Mouse (Mus musculus) frontal cortex, postnatal 25 days (tissue): ENCODE data around the gene Tead4.
"Not testable (repeated sequence)": the region's sequence is repeated elsewhere in the genome, so short reads cannot be mapped to it uniquely, and the experiment has no call there.

Experiments used
- DNase-seq, 2 experiments: peaks; one replicate each; pipeline ENCODE4 v3.0.0; 2022; ENCODE audit warnings: low spot score in 2 of 2

Tead4 gene

DNA sequence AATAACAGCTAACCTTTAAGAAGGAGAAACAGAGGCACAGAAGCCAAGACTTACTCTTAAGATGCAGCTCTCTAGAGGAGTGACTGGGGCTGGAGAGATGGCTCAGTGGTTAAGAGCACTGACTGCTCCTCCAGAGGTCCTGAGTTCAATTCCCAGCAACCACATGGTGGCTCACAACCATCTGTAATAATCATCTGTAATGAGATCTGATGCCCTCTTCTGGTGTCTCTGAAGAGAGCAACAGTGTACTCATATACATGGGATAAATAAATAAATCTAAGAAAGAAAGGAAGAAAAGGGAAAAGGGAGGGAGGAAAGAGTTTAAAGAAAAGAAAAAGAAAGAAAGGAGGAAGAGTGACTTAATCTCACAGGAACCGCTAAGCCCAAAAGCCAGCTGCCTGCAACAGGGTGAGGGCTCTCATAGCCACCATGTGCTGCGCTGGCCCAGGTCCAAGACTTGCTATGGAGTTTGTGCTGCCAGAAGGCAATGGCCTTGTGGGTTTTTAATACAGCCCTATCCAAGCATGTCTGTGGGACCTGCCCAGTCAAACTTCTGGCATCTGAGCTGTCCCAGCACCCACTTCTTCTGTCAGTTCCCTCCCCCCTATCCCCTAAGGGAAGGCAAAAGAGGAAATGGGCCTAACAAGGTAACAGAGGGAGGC, 63.4 kb downstream of the Tead4 start:
- no peak for DNase-seq

DNA sequence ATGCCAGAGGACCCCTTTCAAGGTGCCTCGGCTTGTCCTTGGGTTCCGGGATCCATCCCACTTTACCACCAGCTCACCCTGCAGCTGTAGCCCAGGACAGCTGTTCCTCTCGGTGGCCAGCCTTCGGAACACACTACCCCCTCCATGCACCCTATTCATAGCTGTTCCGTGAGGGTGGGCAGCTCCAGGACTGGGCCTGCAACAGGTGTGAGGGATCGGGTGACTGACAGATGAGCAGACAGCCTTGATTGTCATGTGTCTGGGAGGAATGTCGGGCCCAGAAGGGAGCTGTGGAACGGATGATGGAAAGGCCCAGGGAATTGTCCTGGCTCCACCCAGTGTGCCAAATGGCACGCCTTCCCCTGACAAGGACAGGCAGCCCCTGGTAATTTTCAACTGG, 64.0 kb downstream of the Tead4 start:
- DNase-seq = no peak

DNA sequence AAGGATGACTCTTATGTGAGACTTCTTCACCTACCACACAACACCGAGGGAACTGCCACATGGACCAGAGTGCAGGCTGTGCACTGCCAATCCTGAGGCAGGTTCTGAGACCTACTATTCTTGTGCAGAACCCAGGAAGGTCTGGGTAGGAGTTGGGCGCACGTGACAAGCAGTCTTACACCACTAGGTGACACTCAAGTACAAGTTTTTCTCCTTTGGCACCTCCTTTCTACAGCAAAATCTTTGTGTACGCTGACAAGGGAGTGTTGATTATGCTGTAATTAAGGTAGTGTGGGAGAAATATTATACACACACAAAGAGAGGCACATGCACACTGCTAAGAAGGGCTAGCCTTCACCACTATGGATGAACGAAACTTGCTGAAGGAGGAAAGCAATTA, 66.4 kb downstream of the Tead4 start:
- peak; percentile 8 to 18 for DNase-seq

DNA sequence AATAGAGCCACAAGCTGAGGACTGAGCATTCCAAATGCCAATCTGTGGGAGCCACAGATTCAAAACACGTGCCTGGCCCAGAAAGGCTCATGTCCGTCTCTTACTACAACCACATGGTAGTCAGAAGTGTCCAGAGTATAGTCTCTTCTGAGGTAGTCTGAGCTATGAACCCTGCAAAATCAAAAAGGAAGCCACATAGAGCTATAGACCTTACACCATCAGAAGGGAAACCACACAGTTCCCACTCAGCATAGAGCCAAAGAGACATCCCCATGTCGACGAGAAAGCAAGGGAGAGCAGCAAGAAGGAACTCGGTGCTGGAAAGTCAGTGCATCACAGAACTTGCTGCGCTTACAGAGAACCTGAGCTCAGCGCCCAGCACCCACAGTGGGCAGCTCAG, 68.4 kb downstream of the Tead4 start:
- no peak for DNase-seq

DNA sequence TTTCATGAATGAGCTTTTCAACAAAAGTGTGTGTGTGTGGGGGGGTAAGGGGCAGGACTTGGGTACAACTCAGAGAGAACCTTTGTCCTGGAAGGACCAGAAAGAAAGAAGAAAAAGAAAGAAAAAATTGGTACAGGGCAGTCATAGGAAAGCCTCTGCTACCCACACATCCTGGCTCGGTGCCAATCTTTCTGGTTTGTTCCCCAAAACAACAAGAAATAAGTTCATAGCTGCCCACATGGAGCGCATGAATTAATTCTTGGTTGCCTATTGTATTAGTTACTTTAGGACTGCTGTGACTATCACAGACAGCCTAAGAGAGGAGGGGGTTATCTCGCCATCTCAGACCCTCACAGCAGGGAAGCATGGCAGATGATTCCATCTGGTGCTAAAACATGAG, 68.9 kb downstream of the Tead4 start:
- DNase-seq = no peak

DNA sequence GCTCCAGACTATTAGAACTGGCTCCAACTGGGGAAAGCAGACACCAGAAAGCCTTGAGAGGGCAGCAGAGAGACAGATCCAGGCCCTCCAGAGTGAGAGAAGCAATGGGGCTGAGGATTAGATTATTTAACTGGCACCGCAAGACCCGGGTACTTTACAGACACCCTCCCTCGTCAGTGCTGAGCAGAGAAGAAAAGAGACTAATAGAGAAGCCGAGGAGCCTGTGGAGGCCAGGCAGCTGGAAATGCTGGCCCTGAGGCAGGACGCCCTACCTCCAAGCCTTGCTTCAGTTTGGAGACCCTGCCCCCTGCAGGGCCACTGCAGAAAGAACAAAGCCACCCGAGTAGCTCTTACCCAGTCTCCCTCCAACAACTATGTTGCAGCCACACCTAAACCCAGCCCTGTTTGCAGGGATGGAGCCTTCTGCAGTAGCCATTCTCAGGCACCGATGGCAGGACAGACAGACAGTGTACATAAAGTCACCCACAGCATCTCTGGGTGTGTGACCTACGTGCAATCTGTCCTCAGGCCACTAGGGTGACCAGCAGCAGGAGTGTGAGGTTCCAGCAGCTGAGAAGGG, 73.1 kb downstream of the Tead4 start:
- no peak for DNase-seq

DNA sequence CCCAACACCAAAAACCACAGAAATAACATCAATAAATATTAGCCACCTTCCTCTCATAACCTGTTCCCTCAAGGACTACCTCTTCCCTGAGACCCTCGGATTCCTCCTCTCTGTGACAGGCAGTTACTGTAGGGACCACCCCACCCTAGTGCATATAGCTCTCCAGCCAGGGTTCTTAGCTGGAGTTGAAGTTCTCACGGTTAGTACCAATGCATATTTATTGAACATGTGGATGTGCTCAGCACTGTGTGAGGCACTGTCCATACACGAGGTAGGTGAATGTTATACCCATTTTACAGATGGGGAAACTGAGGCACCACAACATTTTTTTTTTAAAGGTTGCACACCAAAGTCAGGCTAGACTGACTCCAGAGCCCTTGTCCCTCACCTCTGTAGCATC, 73.7 kb downstream of the Tead4 start:
- no peak for DNase-seq

DNA sequence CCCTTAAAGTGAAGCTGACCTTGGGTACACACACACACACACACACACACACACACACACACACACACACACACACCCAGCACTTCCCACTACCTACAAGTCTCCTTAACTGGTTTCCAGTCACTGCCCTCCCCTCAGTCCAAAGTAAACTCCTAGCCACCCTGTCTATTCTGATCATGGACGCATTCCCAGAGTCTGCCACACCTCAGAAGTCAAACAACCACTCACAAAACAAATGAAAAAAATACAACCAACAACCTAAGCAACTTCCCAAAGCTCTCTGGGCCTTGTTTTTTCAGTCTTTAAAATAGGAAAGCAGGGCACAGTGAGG, 74.8 kb downstream of the Tead4 start:
- DNase-seq = no peak

DNA sequence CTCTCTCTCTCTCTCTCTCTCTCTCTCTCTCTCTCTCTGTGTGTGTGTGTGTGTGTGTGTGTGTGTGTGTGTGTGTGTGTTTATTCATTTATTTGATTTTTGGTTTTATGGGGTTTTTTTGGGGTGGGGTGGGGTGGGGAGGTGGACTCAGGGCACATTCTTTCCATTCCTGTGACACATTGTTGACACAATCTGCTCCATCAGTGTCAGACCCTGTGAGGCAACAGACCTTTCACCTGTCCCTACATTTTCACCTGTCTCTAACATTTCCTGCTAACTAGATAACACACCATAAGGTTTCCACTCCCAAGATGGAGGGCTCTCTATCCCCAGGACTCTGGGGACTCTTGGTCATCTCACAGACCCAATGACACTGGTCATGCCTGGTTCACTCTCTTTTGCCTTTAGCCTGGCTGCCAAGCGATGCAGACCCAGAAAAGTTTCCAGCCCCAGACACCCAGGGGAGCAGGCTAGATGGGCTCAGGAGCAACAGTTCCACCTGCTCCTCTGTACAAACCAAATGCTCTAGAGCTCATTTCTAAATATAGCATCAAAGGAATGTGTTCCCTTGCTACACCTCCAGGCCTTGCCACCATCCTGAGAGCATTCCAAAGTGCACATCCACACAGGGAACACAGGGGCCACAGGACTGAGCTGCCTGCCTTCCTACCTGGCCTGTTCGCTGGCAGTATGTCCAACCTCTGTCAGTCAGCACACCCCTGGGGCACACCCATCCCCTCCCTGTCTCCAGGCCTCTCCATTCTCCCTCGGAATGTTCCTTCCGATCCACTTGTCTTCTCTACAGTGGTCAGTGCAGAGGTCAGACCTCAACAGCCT, 75.4 kb downstream of the Tead4 start:
- no peak for DNase-seq

DNA sequence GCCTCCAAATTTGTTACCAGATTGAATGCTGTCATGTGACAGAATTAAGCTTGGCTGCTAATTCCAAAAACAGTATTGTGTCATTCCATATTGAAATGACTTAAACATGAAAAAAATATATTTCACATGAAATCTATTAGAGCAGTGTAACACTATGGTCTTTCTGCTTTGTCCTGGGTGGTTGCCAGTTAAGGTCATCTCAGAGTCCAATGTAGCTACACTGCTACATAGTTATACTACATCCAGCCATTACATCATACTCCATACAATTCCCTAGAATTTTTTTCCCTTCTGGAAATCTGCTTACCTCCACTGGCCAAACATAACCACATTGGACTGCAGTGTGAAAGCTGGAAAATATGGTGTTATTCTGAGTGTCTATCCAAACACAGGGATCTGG, 77.5 kb downstream of the Tead4 start:
- no peak for DNase-seq

DNA sequence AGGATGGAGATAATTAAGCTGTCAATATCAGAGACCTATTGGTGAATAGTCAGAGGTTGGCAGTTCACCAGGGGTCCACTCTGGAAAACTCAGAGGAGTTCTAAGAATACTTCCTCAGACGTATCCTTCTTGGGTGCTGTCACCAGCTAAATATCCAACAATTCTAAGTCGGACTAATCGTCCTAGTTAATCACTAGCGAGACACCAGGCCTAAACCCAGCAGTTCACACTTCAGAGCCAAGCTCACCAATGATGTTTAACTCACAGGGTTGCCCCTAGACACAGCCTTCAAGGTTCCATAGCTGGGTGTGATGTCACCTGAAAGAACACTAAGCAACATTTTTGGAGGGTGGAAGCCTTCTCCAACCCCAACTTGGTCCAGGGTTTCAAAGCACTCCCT, 85.6 kb downstream of the Tead4 start:
- DNase-seq = not testable (repeated sequence)

DNA sequence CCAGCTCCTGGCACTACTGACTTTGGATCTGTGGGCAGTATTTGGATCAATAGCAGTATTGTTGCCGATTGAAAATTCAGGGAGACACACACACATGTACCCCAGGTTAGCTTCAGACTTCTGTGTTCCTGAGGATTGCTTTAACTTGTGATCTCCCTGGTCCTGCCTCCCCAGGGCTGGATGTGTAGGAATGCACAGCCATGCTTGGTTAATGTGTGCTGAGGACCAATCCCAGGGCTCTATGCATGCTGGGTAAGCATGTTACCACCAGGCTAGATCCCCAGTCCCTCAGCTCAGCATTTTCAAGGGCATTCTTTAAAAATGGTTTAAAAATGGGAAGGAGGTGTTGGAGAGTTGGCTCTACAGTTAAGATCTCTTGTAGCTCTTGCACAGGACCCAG, 91.4 kb downstream of the Tead4 start:
- DNase-seq = not testable (repeated sequence)

DNA sequence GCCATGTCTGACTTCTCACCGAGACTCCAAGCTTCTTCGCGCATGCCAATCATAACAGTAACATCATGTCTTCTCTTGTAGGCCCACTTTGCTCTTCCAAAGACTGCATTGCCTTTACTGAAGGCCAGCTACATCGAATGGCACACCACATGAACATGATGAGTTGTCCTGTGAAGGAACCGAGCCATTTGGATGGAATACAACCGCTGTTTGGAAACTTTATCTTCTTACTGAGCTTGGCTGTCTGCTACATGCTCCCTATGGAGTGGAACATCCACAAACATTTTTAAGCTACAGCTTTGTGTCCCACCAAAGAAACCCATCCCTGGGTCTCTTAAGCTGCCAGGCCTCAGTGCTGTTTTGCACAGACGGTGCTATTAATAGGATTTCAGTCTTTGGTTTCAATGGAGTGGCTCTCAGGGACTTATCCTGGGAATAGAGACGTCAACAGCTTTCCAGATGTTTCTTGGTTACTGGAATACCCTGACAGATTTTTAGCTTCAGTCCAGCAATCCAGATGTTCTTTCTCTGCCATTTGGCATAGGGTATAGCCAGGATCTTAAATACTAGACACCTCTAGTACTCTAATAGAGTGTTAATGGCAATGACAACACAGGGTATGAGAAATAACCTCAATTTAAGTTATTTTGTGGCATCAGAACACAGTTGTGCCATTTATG, 92.0 kb downstream of the Tead4 start:
- no peak for DNase-seq

DNA sequence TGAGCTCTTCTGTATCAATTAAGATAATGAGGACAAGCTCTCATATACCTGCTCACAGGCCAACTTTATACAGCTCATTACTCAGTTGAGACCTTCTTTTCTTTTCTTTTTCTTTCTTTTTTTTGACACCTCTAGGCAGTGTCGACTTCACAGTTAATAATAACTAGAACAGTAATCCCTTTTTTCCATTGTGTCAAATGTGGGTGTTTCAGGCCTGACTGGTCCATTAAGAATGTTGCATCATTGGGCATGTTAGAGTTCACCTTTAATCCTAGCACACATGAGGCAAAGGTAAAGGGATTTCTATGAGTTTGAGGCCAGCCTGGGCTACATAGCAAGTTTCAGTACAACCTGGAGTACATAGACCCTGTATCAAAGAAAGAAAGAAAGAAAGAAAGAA, 97.1 kb downstream of the Tead4 start:
- no peak for DNase-seq

DNA sequence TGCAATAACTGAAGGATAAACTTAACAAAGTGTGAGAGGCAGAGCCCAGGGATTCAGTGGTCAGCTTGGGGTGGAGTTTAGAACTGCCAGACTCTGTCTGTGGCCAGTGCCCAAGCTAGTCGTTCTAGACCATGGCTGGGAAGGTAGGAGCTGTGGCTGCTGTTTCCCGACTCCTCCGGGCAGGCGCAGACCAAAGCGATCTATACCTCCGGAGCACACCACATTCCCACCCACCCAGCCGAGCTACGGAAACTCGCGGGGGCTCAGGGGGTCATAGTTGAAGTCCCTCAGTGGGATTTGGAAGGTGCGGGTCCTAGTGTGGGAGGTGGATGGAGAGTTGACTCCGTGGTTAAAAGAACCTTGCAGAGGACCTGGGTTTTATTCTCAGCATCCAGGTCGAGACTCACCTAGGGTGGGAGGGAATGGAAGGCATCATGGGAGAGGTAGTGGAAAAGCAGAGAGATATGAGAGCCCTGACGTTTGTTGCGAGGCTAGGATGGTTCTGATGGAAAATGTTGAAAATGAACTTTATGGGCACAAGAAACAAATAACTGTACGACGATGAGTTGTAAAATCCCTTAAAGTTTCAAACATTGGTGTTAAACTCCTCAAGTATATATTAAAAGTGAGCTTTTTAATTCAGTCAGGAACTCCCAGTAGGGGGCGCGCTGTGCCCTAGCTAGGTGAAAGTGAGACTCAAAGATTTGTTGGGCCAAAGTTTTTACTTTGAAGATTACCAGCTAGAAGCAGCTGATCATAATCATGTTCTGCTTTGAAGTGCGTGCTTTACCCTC, 99.6 kb downstream of the Tead4 start:
- DNase-seq = peak; percentile 41 to 56

DNA sequence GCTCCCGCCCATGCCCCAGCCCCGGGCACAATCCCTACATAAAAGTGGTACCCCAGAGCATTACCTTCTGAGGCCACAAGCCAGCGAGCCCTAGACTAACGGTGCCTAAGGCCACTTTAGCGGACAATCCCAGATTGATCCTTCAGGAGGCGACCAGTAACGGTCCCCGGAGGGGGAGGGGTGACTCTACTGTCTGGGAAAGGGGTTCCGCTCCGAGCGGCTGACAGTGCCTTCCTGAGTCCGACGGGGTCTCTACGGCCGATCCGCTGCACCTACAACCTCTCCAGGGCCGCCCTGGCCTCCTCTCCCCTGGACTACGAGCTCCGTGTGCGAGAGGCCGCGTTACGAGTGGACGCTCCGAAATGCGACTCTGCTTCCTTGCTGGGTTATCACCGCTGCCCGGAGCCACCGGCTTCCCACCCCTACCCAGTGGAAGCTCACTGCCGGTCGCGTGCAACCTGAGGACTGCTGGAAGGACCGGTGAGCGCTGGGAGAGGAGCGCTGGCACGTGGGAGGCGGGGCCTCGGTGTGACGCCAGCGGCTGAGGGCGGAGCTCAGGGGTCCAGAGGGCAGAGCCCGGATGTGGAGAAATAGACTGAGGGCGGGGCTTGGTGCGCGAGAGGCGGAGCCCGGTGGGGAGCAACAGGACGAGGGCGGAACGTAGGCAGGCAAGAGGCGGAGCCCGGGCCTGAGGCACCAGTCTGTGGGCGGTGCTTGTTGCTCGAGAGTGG, 100.3 kb downstream of the Tead4 start:
- peak; percentile 92 to 96 for DNase-seq

DNA sequence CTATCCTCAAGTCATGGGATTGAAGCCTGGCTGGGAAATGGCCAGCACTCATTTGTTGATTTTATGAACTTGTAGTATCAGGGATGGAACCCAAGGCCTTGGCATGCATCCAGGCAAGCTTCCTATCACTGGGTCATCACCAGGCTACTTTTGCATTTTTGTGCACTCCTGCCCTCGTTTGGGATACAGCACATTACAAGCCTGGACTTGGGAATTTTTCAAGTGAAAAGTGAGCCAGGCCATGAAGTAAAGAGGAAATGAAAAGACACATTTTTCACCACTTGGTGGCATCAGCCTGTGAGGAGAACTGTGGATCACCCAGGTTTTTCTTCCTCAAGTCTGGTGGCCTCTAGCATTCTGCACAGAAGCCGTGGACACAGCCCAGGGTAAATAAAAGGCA, 117.1 kb downstream of the Tead4 start:
- no peak for DNase-seq

DNA sequence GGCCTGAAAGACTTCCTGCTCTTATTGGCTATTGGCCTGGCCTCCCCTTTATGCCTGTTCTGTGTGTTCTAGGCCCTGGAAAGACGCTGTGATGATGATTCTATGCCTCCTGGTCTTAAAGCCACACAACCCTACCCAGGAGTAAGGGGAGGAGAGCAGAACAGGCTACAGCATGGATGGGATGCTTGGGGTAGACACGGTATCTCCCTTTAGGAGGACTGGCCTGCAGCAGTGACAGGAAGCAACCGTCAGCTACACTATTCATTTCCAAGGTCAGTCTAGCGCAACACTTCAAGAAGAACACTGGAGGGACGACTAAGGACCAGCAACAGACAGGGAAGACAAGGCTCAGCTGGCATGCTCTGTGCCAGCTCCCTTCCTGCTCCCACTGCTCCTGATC, 119.4 kb downstream of the Tead4 start:
- no peak for DNase-seq

DNA sequence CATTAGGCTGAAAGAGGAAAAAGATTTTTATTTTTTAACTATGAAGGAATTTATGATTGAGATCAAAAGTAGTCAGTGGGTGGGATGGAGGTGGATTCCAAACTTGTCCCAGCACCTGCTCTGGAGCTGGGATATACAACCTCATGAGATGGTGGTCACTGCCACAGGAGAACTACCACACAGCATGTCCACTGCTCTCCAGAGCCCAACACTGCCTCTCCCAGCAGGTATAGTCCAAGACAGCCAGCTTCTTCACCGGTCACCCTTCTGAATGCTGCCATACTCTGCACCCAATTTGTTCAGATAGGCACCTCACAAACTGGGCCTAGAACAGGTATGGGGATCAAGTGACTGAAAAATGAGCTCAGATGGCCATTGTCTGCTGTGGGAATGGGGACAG, 121.0 kb downstream of the Tead4 start:
- DNase-seq = no peak

DNA sequence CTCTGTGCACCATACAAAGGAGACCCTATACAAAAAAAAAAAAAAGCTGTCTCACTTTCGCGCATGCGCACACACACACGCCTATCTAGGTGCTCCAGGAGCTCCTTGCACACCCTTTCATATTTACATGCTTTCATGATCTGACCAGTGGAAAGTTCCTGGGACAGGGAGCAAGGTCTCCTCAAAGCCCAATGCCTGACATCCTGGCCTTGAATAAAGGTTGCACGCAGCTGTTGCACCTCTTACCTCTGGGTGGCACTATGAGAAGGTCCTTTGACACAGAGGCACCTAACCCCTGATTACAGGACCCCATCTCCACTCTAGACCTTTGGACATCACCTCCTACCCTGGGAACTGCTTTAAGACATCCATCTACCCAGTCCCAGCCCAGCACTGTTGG, 121.4 kb downstream of the Tead4 start:
- no peak for DNase-seq

DNA sequence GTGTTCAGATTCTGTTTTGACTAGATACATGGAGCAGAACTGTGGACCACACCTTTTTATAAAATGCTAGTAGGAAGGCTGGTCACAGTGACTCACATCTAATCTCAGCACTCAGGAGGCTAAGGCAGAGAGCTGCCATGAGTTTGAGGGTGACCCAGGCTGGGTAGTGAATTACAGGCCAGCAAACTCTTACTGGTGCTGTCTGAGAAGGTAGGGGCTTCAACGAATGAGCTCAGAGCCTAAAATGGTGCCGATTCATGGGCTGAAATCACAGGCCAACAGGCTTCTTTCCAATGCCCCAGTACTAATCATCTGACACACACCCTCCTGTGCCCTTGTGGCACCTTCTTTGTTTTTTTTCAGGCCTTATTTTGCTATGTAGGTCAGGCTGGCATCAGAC, 121.9 kb downstream of the Tead4 start:
- no peak for DNase-seq
